Mouse (Mus musculus) limb, embryonic 11.5 days (tissue): Measurements from ENCODE around the gene Lmnb2. TPM values are rescaled to one million over a fixed set of nuclear protein-coding genes. Genes with fewer than 3 reads are reported as not detected.

Experiments used
- ATAC-seq: fragments of 200-750 bp; cut with Nextera tagmentation; 2 replicates; pipeline ENCODE4 v1.8.0; 2017; ENCODE audit warnings: low read depth; ENCODE audit not compliant: insufficient number of reproducible peaks, low FRiP score, low TSS enrichment
- DNase-seq: peaks from one replicate; pipeline ENCODE4 v3.0.0-alpha.2; 2015; ENCODE audit warnings: low spot score
- H3K27ac ChIP-seq: fragments of 300-500 bp; sonication (generic); replicated peaks from 2 replicates; pipeline ENCODE4 v1.5.1; 2014; ENCODE audit warnings: low read depth, mild to moderate bottlenecking, low read length
- H3K27me3 ChIP-seq: fragments of 300-500 bp; sonication (generic); 2 replicates; pipeline ENCODE4 v1.6.1; 2014; ENCODE audit warnings: mild to moderate bottlenecking, low read length, mixed read lengths; ENCODE audit not compliant: control insufficient read depth, insufficient read depth
- H3K36me3 ChIP-seq: fragments of 300-500 bp; sonication (generic); 2 replicates; pipeline ENCODE4 v1.6.1; 2014; ENCODE audit warnings: mild to moderate bottlenecking, low read length, moderate library complexity, mixed read lengths; ENCODE audit not compliant: control insufficient read depth, insufficient read depth
- H3K4me1 ChIP-seq: fragments of 300-500 bp; sonication (generic); 2 replicates; pipeline ENCODE4 v1.6.1; 2014; ENCODE audit warnings: low read length, mixed read lengths; ENCODE audit not compliant: control insufficient read depth, insufficient read depth
- H3K4me2 ChIP-seq: fragments of 300-500 bp; sonication (generic); 2 replicates; pipeline ENCODE4 v1.6.1; 2014; ENCODE audit warnings: low read depth, mild to moderate bottlenecking, moderate library complexity; ENCODE audit not compliant: severe bottlenecking
- H3K4me3 ChIP-seq: fragments of 300-500 bp; sonication (generic); 2 replicates; pipeline ENCODE4 v1.5.1; 2014; ENCODE audit warnings: low read depth, low read length
- H3K9ac ChIP-seq: fragments of 300-500 bp; sonication (generic); 2 replicates; pipeline ENCODE4 v1.6.1; 2014; ENCODE audit warnings: mild to moderate bottlenecking, low read length
- H3K9me3 ChIP-seq: fragments of 300-500 bp; sonication (generic); 2 replicates; pipeline ENCODE4 v1.6.1; 2016; ENCODE audit warnings: low read length; ENCODE audit not compliant: control insufficient read depth
- WGBS: fragments of 180-500 bp; shearing (Covaris S2); extraction: QIAGEN DNeasy Blood & Tissue Kit; methylation state at CpG from one replicate; pipeline ENCODE4 v1.1.7; 2014; 5-methylcytosine and 5-hydroxymethylcytosine counted together
- polyA plus RNA-seq: library from polyadenylated mRNA; unstranded; fragments of >200 nt; fragmentation: Nextera tagmentation; extraction: Ambion mirVana; gene quantifications from 2 replicates; pipeline ENCODE4 v1.2.1, GENCODE M21; 2014

The Lmnb2 gene
- polyA plus RNA-seq, 1 experiment from 2014 or later = 23.3 TPM

- Histone ChIP-seq H3K9me3 (no peaks in the 10 kb centered on the region), H3K4me3 (peak overlapping the region; percentile 56), H3K36me3 (no peaks in the 10 kb centered on the region), H3K27me3 (peaks cover 37% of the 10 kb centered on the region), H3K9ac (peak overlapping the region; percentile 68), H3K4me2 (peak overlapping the region; percentile 81), H3K27ac (no peak overlapping the region), H3K4me1 (peaks cover 54% of the 10 kb centered on the region)
- under 1% methylated on average over 44 of the region's 45 CpGs for WGBS
- no peak for ATAC-seq
- DNase-seq = peak; percentile 37
Observed at GRCm38 (mm10) chr10:80930361-80931152, 12.5 kb upstream of the Lmnb2 start.

GRCm38 (mm10) chr10:80929299-80930226, 11.5 kb upstream of the Lmnb2 start, which contains the start of gene Gadd45b:
Gadd45b (plus strand) TSS chr10:80930073.
- Histone ChIP-seq H3K36me3 (no peaks in the 10 kb centered on the region), H3K27ac (peak within 1 kb of the TSS; percentile 77), H3K4me2 (peak within 1 kb of the TSS; percentile 81), H3K4me3 (peak within 1 kb of the TSS; percentile 56), H3K4me1 (peaks cover 48% of the 10 kb centered on the region), H3K27me3 (peaks cover 36% of the 10 kb centered on the region), H3K9me3 (no peaks in the 10 kb centered on the region), H3K9ac (peak within 1 kb of the TSS; percentile 68)
- WGBS = under 1% methylated on average over 56 of the region's 56 CpGs
- DNase-seq (peak; percentile 99), ATAC-seq (peak; percentile 83)

- under 1% methylated on average over 48 of the region's 48 CpGs for WGBS
- no peak overlapping the region for H3K27ac ChIP-seq
- H3K4me3 ChIP-seq = peak overlapping the region; percentile 56
- peak overlapping the region; percentile 81 for H3K4me2 ChIP-seq
- ATAC-seq (0 out of 2 replicates have a peak, but pooled peaks have one; percentile 11), DNase-seq (peak; percentile 91)
- peaks cover 28% of the 10 kb centered on the region for H3K27me3 ChIP-seq
- peak overlapping the region; percentile 45 for H3K9ac ChIP-seq
- H3K36me3 ChIP-seq = no peaks in the 10 kb centered on the region
- H3K4me1 ChIP-seq = peaks cover 42% of the 10 kb centered on the region
- H3K9me3 ChIP-seq = no peaks in the 10 kb centered on the region
Observed at GRCm38 (mm10) chr10:80928586-80929298, 10.7 kb upstream of the Lmnb2 start.

GRCm38 (mm10) chr10:80925472-80925871, 7.4 kb upstream of the Lmnb2 start:
- Histone ChIP-seq H3K4me2 (no peak overlapping the region), H3K4me1 (peaks cover 10% of the 10 kb centered on the region; the same call in 1 of the 2 replicates), H3K9me3 (no peaks in the 10 kb centered on the region), H3K27ac (no peak overlapping the region), H3K36me3 (no peaks in the 10 kb centered on the region), H3K4me3 (no peak overlapping the region), H3K27me3 (no peaks in the 10 kb centered on the region), H3K9ac (no peak overlapping the region)
- no peak for ATAC-seq
- WGBS = 49% methylated on average over 3 of the region's 3 CpGs
- DNase-seq = no peak

GRCm38 (mm10) chr10:80921923-80922322, 3.9 kb upstream of the Lmnb2 start:
- Histone ChIP-seq H3K36me3 (no peaks in the 10 kb centered on the region), H3K9ac (peak overlapping the region; percentile 57), H3K4me3 (peak overlapping the region; percentile 22; the same call in 1 of the 2 replicates), H3K9me3 (no peaks in the 10 kb centered on the region), H3K4me2 (peak overlapping the region; percentile 39), H3K27ac (no peak overlapping the region), H3K27me3 (no peaks in the 10 kb centered on the region), H3K4me1 (0 out of 2 replicates have a peak, but pooled peaks cover 4% of the 10 kb centered on the region)
- WGBS = 5% methylated on average over 16 of the region's 16 CpGs
- peak; percentile 60 for DNase-seq
- no peak for ATAC-seq

GRCm38 (mm10) chr10:80917336-80917778, 688 bp downstream of the Lmnb2 start:
- DNase-seq (peak; percentile 43), ATAC-seq (peak; percentile 22; the same call in 1 of the 2 replicates)
- no peaks in the 10 kb centered on the region for H3K27me3 ChIP-seq
- peaks cover 5% of the 10 kb centered on the region; the same call in 1 of the 2 replicates for H3K36me3 ChIP-seq
- 1% methylated on average over 15 of the region's 15 CpGs for WGBS
- H3K27ac ChIP-seq = no peak overlapping the region
- peak overlapping the region; percentile 92 for H3K4me3 ChIP-seq
- H3K9ac ChIP-seq = peak overlapping the region; percentile 78
- no peaks in the 10 kb centered on the region for H3K9me3 ChIP-seq
- H3K4me2 ChIP-seq = peak overlapping the region; percentile 65
- 0 out of 2 replicates have a peak, but pooled peaks cover 4% of the 10 kb centered on the region for H3K4me1 ChIP-seq

- Histone ChIP-seq H3K9ac (no peak overlapping the region), H3K9me3 (no peaks in the 10 kb centered on the region), H3K4me1 (0 out of 2 replicates have a peak, but pooled peaks cover 4% of the 10 kb centered on the region), H3K27ac (no peak overlapping the region), H3K4me2 (no peak overlapping the region), H3K27me3 (no peaks in the 10 kb centered on the region), H3K4me3 (no peak overlapping the region), H3K36me3 (peaks cover 5% of the 10 kb centered on the region; the same call in 1 of the 2 replicates)
- no peak for ATAC-seq
- DNase-seq = no peak
- 92% methylated on average over 4 of the region's 4 CpGs for WGBS
Observed at GRCm38 (mm10) chr10:80915736-80916135, 2.3 kb downstream of the Lmnb2 start.
